Mouse (Mus musculus) spleen, postnatal 0 days (tissue): ENCODE data around the gene Arnt. TPM values are rescaled to one million over a fixed set of nuclear protein-coding genes. Genes with fewer than 3 reads are reported as not detected.

Source experiments
- polyA plus RNA-seq: library from polyadenylated mRNA; unstranded; fragments of >200 nt; fragmentation: Nextera tagmentation; extraction: Ambion mirVana; gene quantifications from 2 replicates; pipeline ENCODE4 v1.2.1, GENCODE M21; 2015

Gene Arnt
- polyA plus RNA-seq: 15.8 and 16.3 TPM in 2 replicates

GRCm38 (mm10) chr3:95434136-95434982 is at the start of gene Arnt:
Gene Arnt, plus strand, starts transcription at chr3:95434388.

GRCm38 (mm10) chr3:95402741-95403140 is 31.4 kb upstream of the Arnt start, which contains the start of gene 4930558C23Rik:
Gene 4930558C23Rik, minus strand, starts transcription at chr3:95402841.

GRCm38 (mm10) chr3:95499024-95499423 is 64.8 kb downstream of the Arnt start, which contains the start of gene Ctsk:
Gene Ctsk, plus strand, starts transcription at chr3:95499256.

GRCm38 (mm10) chr3:95526622-95527211 is 92.5 kb downstream of the Arnt start, which contains the start of gene Ctss:
Gene Ctss, plus strand, starts transcription at chr3:95526786.

Other genes with a start within 250 kb of the Arnt start
- 10.6 and 10.9 TPM in 2 replicates for gene Gabpb2, start 216.5 kb upstream of the Arnt start, polyA plus RNA-seq
- gene Cdc42se1, start 205.7 kb upstream of the Arnt start, polyA plus RNA-seq: 62.9 and 76.5 TPM in 2 replicates
- gene Mllt11, start 202.2 kb upstream of the Arnt start, polyA plus RNA-seq: 3.5 and 4.2 TPM in 2 replicates
- gene Gm128, start 192.8 kb upstream of the Arnt start, polyA plus RNA-seq: 0.31 and 0.46 TPM in 2 replicates
- gene Bnipl, start 183.2 kb upstream of the Arnt start, polyA plus RNA-seq: not detected in 2 replicates
- gene Mindy1, start 153.0 kb upstream of the Arnt start, polyA plus RNA-seq: 28.2 and 36.1 TPM in 2 replicates
- gene Prune1, start 152.3 kb upstream of the Arnt start, polyA plus RNA-seq: 7.8 and 8.4 TPM in 2 replicates
- 3.6 and 4.8 TPM in 2 replicates for gene Anxa9, start 127.2 kb upstream of the Arnt start, polyA plus RNA-seq
- 99.7 and 109 TPM in 2 replicates for gene Cers2, start 119.6 kb upstream of the Arnt start, polyA plus RNA-seq
- 12.7 TPM in 2 replicates for gene Setdb1, start 77.2 kb upstream of the Arnt start, polyA plus RNA-seq
- gene 4930558C23Rik, start 31.5 kb upstream of the Arnt start, polyA plus RNA-seq: not detected in 2 replicates
- 3.7 and 4.8 TPM in 2 replicates for gene Ctsk, start 64.9 kb downstream of the Arnt start, polyA plus RNA-seq
- 57.3 and 86.4 TPM in 2 replicates for gene Ctss, start 92.4 kb downstream of the Arnt start, polyA plus RNA-seq
- gene Hormad1, start 125.3 kb downstream of the Arnt start, polyA plus RNA-seq: not detected in 2 replicates
- 25.2 and 25.6 TPM in 2 replicates for gene Golph3l, start 154.5 kb downstream of the Arnt start, polyA plus RNA-seq
- 40.4 and 42.2 TPM in 2 replicates for gene Ensa, start 190.6 kb downstream of the Arnt start, polyA plus RNA-seq
- 55.0 and 55.3 TPM in 2 replicates for gene Mcl1, start 224.4 kb downstream of the Arnt start, polyA plus RNA-seq